Mouse (Mus musculus) MEL (cell line): ENCODE results near the gene Zfp189. TPM values are rescaled to one million over a fixed set of nuclear protein-coding genes. Genes with fewer than 3 reads are reported as not detected.

Experiments used
- polyA plus RNA-seq, 2 experiments: library from polyadenylated mRNA; stranded (reverse) in 1 of 2; unstranded in 1 of 2; fragments of >175 nt in 1 of 2; fragments of >200 nt in 1 of 2; gene quantifications; 2 replicates each; pipeline versions ENCODE4 v1.2.1 to v1.2.4; 2012; ENCODE audit warnings: low replicate concordance in 2 of 2, low read depth in 1 of 2; ENCODE audit not compliant: insufficient read length in 2 of 2, insufficient read depth in 1 of 2, missing spikeins in 1 of 2
- total RNA-seq: library from RNA; depleted of rRNA; stranded (reverse); fragments of 300-350 nt; gene quantifications from 2 replicates; pipeline ENCODE4 v1.2.3, GENCODE M21; 2012; rRNA removed

Gene Zfp189
- total and polyA plus RNA-seq, 3 experiments = 3.3 to 5.3 TPM; not detected in 1

Other genes starting within 250 kb of the Zfp189 start
- not detected in 2 replicates for gene Acnat2, start 113.0 kb upstream of the Zfp189 start, total RNA-seq
- not detected for gene Acnat2, start 113.0 kb upstream of the Zfp189 start, polyA plus RNA-seq
- gene Acnat1, start 47.3 kb upstream of the Zfp189 start, total RNA-seq = not detected in 2 replicates
- gene Acnat1, start 47.3 kb upstream of the Zfp189 start, polyA plus RNA-seq = not detected
- not detected in 2 replicates for gene Baat, start 14.6 kb upstream of the Zfp189 start, total RNA-seq
- gene Baat, start 14.6 kb upstream of the Zfp189 start, polyA plus RNA-seq = under 1 TPM in 1 of 2 experiments, not detected in 1; 0.15 TPM
- 34.7 and 39.1 TPM in 2 replicates for gene Mrpl50, start 83 bp upstream of the Zfp189 start, total RNA-seq
- gene Mrpl50, start 83 bp upstream of the Zfp189 start, polyA plus RNA-seq = 10 to 100 TPM in 1 of 2 experiments, not detected in 1; 54.5 TPM
- not detected in 2 replicates for gene Aldob, start 28.4 kb downstream of the Zfp189 start, total RNA-seq
- gene Aldob, start 28.4 kb downstream of the Zfp189 start, polyA plus RNA-seq = not detected
- gene Tmem246, start 76.7 kb downstream of the Zfp189 start, total RNA-seq = 2.6 and 2.9 TPM in 2 replicates
- gene Tmem246, start 76.7 kb downstream of the Zfp189 start, polyA plus RNA-seq = 10 to 100 TPM in 1 of 2 experiments, not detected in 1; 11.1 TPM
- gene Rnf20, start 110.8 kb downstream of the Zfp189 start, total RNA-seq = 37.7 and 40.8 TPM in 2 replicates
- 10 to 100 TPM; 43.1 to 58.1 TPM for gene Rnf20, start 110.8 kb downstream of the Zfp189 start, polyA plus RNA-seq
- gene Ppp3r2, start 160.8 kb downstream of the Zfp189 start, total RNA-seq = not detected in 2 replicates
- not detected for gene Ppp3r2, start 160.8 kb downstream of the Zfp189 start, polyA plus RNA-seq